Mouse (Mus musculus) thymus, postnatal 36 days (tissue): ENCODE data around the gene Mrgpre.

Source experiments
- DNase-seq, 2 experiments: peaks; one replicate each; pipeline ENCODE4 v3.0.0; 2022; ENCODE audit warnings: mixed read lengths in 2 of 2

Mrgpre gene

DNA sequence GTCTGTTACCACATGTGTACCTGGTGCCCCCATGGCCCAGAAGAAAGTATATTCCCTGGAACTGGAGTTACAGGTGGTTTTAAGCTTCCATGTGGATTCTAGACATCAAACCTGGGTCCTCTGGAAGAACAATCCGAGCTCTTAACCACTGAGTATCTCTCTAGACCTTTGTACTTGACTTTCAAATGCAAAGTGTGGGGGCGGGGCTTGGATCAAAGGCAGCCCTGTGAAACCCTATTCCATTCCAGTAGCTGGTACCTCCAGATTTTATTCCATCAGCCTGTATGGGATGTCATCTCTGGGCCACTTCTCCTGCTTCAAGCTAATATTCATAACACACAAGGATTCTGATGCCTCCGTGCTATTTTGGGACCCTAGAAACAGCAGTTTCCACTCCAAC is 8.2 kb downstream of the Mrgpre start:
- DNase-seq = no peak

DNA sequence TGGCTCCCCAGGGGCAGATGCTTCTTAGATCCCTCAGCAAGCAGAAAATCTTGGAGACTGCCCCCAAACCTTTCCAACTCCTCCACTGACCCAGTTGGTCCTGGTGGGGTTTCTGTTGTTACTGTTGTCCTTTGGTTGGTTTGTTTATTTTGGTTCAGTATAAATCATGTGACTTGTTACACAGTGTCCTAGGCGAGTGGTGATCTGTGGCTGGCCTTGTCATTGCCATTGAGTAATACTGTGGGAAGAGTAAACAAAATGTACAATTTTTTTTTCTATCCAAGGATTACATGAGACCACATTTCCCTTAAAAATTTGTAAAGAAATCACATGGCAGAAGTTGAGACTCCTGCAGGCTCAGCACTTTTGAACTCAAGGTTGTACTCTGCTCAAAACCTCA is 14.8 kb downstream of the Mrgpre start:
- no peak for DNase-seq

DNA sequence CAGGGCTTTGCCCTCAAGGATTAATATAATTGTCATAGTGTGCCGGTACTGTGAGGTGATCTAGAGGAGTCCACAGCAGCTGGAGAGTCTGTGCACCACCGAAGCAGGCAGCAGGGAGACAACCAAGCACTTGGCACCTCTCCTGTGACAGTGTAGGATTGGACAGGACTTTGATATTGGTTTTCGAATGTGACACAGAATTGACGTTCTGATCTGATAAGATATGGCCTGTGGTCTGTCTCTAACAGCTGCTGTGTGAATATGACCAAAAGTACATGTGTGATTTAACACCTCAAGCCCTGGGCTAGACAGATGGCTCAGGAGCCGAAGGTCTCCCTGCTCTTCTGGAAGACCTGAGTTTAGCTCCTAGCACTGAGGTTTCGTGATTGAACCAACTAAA is 16.0 kb downstream of the Mrgpre start:
- no peak for DNase-seq

DNA sequence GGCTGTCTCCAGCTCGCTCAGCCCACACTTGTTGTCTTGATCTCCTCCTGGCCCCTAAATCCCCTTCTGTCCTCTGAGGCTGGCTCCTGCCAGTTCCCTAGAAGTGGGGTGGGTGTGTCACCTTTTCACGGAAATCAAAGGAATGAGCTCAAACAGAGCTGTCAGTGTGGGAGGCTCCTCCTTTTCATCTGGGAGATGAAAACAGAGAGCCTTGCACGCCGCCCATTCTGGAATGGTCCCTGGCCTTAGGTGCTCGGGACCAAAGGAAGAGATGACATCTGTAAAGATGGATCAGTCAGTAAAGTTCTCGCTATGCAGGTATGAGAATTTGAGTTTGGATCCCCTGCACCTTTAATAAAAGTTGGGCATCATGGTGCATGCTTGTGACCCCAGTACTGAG is 17.4 kb downstream of the Mrgpre start, which contains the start of gene Mrgprg:
Mrgprg (minus strand) TSS at position 101 of the 400 bp plus-strand sequence.
- no peak for DNase-seq

DNA sequence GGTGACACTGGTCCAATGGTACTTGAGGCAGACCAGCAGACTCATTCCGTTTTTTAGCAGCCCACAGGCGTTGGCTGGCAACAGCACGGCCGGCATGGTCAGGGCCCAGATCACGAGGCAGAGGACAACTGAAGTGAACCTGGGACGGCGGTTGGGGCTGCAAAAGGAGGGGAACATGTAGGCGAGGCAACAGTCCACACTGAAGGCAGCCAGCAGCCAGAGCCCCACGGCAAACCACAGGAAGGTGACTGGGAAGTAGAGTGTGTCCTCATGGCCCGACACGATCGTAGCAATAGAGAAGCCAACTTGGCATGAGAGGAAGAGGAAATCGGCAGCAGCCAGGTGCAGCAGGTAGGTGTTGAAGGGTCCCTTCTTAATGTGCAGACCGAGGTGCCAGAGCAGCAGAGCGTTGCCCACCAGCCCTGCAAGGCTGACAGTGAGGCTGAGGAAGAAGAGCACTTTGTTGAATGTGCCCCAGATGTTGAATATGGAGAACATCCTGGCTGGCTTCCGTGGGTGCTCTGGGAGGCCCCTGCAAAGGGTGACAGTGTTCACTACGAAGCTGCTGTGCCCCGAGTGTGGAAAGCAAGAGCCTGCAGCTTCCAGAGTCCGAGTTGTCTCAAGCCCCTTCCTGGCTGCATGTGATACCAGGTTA is 19.3 kb downstream of the Mrgpre start:
- peak; percentile 38 to 58 for DNase-seq

DNA sequence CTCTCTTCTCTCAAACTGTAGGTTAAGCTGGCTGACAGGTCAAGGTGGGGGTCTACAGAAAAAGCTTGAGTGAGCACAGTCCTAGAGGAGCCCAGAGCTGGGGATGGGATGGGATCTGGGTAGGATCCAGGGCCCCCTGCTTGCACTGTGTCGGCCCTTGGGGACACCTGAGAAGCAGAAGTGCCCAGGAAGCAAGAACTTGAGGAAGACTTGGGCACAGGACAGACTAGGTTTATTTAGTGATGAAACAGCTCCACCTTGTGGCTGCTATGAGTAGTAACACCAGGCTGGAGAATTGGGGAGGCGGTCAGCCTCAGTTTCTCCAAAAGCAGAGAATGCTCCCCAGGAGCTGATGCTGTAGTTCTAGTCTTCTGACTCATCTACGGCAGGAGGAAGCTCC is 20.5 kb downstream of the Mrgpre start:
- DNase-seq = no peak

DNA sequence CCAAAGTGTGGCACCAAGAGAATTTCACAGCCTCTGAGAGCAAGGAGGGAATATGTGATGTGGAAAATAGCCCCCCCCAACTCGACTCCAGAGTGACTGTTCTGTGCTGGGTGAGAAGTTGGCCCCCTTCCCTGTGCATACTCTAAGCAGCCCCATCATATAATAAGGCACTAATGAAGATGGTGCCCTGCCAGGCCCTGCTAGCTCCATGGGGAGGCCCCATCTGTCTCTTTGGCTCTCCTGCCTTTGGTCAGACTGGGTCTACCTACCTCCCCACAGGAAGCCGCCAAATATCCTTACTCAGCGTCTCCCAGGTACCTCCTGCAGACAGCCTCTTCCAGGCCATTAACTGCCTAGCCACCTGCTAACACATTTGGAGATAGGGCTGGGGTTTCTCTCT is 25.3 kb downstream of the Mrgpre start:
- DNase-seq = no peak

DNA sequence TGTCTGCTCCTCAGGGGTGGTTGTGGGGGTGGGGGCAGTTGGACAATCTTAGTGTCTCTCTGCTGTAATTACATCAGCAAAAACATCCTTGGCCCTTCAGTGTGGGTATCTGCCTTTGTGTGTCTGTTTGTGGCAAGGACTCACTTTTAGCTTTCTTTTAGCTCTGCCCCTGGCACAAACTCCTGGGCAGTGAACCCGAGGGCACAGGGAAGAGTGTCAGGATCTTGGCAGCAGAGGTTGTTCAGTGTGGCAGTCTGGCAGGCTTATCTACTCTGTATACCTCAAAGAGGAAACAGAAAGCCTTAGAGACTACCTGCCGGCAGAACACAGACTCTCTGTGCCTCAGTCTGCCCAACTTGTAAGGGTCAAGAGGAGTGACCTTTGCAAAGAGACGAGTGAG is 26.6 kb downstream of the Mrgpre start:
- no peak for DNase-seq

DNA sequence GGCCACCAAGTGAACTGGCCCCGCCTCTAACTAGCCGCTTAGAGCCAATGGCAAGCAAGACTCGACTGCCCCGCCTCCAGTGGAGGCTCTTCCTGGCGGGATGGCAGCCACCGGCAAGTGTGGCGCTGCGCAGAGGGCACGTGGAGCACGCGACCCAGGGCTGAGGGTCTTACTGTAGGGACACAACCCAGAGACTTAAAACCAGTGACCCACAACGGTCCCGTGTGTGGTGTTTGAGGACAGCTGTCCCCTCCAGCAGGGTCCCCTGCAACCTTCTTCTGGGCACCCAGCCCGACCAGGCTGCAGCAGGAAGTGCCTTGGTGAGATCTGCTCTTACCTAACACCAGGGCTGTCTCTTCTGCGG is 27.3 kb downstream of the Mrgpre start:
- peak; percentile 86 to 90 for DNase-seq

DNA sequence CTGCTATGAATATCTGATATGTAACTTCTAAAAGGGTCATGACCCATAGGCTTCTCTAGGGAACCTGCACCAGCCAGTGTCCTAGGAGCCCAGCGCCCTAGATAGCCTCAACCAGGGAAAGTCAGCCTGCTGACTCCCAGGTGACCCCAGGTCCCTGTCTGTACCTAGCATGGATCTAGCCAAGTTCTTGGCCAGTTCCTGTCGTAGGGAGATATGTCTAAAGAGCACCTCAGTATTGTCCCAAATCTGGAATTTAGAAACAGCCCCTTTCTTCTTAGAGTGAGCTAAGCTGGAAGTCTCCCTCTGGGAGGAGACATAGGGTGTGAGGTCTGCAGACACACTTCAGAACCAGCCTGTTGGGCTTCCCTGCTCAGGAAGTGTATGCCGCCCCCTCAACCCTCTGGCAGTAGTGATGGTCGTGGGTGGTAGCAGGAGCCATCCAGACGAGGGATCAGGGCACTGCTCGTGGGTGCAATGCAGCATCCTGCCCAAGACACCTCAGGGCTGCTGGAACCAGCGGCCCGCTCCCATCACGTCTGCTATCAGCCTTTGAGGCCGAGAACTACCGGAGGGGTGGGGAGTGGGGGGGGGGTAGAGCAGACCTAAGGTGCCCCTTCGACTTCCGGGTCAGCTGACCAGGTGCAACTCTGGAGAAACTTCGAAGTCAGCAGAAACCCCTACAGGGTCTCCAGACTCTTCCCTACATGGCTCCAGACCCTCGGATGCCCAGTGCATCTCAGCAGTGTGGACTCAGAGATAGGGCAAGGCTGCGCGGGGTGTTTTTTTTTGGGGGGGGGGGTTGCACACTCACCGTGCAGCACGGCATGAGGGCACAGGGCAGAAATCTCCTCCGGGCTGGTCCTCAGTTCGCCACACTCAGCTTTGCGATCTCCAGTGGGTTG is 27.9 kb downstream of the Mrgpre start, which contains the start of gene Osbpl5:
Osbpl5 (minus strand) TSS at position 861 of the 902 bp plus-strand sequence.
- peak; percentile 16 to 37 for DNase-seq

DNA sequence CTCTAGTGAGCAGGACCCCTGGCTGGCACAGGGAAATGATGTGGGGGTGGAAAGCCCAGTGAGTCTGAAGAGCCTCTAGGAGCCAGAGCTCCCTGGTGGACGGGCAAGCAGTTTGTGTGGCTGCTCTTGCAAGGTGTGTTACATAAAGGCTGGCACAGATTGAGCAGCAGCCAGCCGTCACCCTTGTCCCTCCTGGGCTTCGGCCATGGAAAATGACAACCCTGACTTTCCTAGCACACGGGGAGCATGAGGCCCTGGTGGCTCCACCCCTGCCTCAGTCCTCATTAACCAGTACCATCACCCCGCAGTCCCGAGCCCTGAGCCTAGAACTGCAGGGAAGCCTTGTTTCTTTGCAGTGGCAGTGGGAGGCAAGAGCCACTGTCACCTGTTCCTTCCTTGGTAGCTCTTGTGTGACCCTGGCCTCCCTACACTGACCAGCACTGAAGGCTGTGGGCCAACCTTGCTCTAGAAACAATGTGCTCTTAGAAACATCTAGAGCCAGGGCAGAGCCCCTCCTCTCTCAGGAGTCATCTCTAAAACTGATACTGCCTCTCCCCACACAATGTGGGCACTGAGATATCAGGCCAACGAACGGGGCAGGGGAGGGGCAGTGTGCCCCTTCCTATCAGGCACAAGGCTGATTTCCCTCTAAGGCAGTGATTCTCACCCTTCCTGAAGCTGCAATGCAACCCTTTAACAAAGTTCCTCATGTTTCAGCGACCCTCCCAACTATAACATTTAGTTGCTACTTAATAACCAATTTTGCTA is 28.8 kb downstream of the Mrgpre start:
- DNase-seq = no peak

DNA sequence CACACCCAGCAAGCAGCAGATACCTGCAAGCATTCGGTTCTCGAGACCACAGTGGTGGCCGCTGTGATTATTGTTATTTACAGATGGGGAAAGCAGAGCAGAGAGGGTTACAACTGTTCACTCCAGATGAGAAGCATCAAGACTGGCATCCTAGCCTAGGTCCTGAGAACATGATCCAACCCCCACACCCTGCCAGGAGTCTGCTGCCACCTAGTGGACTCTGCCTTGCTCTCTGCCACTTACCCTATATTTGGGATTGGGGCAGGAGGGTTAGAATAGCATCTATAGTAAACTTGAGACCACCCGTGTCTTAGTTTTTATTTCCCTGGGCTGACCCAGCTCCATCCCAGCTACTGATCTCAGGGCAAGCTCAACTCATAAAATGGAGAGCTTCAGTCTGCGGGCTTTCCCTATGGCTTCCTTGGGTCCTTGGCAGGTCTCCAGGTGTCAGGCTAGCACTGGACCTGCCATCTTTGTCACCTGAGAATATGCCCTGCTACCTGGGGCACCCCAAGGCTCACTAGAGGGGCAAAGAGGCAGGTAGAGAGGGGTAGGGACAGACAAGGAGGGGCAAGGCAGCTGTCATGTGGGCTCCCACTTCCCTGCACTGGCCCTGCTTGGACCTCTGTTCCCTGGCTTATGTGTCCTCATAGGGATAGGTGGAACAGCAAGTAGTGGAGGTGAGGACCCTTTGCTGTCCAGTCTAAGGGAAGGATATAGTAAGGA is 30.1 kb downstream of the Mrgpre start:
- peak; percentile 63 to 65 for DNase-seq

DNA sequence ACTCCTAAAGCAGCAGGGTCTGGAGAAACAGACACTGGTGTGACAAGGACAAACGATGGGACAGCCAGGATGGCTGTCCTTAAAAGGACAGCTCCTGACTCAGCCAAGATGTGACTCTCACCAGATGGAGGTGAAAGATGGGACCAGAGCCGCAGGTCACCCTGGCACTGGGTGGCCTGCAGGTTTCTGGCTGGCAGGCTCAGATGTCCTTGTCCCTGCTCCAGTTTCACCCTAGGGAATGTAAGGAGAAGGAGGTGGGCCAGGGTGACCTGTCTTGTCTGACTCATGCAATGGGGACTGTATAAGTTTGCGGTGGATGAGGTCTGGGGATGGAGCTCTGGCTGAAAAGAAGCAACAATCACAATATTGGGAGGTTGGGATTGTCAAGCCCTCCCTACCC is 31.7 kb downstream of the Mrgpre start:
- no peak for DNase-seq

DNA sequence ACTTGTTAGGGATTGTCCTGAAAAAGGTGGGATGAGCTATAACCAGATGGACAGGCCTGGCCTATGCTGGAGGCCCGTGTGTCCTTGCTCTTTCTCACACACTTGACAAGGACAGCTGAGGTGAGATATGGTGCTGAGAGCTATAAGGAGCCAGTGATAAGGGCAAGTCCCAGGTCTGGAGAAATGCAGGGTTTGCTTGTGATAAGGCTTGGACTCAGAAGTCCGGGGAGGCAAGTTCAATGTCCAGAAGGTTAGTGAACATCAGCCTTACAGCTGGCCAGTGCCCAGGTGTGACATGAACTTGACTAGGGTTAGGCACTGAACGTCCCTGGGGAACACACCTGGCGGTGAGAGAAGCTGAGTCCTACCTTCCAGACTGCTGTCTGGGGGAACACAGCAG is 32.2 kb downstream of the Mrgpre start:
- no peak for DNase-seq

DNA sequence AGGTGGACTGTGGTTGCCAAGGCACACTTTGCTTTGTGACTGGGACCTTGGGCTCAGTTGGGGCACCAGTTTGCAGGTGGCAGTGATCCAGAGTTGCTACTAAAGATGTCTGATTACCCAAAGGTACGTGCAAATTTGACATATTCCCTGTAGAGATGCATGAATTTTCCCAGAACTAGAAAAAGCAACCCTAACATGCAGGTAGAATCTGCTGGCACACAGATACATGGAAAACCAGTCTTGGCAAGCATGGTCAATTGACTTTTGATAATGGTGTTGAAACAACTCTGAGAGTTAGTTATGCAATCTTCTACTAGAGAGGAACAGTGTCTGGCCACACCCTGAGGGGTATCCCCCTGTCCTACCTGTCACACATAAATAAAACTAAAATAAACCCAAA is 32.9 kb downstream of the Mrgpre start:
- DNase-seq = no peak

DNA sequence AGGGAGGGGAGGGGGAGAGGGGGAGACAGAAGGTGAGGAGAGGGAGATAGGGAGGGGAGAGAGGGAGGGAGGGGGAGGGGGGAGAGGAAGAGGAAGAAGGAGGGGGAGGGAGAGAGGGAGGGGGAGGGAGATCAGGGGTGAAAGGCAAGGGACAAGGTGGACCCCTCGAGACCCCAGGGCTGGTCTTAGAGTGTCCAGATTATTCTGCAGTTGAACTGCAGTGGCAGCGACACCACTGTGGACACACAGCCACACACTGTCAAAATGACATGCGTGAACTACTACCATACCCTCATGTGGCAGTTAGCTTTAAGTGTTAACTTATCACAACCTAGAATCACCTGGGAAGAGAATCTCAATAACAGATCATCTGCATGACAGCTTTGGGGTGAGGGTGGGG is 35.3 kb downstream of the Mrgpre start:
- no peak for DNase-seq

DNA sequence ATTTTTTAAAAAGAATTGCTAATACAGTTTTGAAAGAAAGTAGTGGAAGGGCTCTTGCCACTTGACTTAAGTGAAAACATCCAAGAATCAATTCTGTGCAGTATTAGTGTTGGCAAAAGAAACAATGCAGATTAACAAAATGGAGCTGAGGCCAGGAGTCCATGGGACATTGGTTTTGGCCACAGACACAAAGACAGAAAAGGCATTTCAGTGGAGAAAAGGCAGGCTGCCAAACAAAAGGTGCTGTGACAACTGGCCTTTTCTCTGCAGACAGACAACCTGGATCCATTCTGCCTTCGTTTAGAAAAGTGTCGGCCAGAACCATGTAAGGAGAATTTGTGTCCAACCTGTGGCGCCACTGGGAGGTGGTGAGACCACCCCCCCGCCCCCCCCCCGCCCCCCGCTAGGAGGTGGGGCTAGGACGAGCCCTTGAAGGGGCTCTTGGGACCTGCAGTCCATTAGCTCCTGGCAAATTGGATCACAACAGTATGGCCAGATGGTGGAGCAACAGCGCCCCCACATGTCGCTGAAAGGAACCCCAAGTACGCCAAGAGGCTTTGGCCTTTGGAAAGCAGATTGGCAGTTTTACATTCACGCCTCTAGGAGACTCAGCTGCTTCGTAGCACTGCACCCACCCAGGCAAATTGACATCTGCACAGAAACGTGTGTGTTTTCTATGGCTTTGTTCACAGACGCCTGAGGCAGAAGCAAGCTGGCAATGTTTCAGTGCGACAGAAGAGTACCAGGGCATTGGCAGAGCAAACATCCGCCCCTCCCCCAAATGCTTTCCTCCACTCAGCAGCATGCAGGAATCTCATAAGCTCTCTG is 36.0 kb downstream of the Mrgpre start:
- peak; percentile 78 to 82 for DNase-seq

DNA sequence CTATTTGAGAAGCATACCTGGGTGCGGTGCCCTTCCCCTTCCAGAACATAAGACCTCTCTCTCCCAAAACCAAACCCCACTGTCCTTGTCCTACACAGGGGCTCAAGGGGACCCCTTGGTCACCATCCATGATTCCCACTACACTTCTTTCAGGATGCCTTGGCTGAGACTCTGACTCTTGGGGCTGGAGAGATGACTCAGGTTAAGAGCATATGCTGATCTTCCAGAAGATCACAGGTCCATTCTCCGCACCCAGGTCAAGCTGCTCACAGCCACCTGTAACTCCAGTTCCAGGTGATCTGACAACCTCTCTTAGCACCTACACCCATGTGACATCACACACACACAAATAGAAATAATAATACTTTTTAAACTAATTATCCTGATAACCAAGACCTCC is 43.6 kb downstream of the Mrgpre start:
- no peak for DNase-seq

DNA sequence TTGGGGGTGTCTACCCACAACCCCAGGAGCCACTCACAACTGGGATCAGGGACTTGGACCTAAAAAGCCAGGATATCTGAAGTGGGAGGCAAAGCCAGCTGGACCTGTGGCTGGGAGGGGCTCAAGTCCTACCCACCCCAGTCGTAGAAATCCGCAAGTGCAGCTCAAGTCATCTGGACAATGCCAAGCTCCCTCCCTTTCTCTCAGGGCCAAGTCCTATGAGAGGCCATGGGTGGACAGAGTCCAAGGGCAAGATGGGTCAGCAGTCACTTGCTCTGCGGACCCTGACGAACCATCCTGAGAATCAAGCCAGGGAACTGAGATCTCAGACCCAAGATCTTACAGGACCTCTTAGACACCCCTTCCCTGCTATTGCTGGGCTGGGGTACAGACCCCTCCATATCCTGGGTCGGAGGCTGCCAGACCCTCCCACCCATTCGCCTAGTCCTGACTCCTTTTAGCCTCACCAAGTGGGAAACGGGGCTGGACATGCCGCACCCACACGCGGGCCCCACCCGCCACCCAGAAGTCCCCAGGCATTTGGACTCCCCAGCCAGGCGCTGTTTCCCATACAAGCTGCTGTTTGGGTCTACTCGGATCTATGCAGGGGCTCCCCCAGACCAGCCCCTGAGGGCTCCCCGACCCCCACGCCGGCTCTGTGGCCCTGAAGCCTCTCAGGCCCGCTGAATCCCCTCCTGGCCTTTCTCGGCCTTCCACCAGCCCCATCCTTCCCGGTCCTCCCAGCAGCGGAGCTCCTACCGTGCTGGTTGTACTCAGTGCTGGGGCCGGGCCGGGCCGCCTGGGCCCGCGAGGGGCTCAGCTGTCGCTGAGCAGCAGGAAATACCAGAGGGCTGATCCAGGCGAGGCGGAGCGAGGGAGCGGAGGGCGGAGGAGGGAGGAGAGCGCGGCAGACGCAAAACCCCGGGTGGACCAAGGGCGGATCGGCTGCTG is 44.5 kb downstream of the Mrgpre start:
- peak; percentile 59 to 70 for DNase-seq

DNA sequence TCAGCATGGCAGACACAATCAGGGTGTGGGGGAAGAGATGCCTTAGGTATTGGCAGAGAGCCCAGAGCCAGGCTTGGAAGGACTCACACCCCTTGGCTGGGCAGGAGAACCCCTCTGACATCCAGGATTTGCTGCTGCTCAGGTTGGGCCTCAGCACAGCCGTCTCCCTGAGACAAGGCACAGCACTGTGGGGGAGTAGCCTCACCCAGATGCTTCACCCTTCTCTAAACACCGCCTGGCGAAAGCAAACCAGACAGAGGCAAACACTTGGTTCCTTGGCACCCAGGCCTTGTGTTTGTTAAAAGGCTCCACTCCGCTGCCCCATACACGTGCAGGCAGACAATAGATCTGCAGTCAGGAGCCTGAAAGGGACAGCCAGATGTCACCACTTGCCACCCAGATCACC is 45.7 kb downstream of the Mrgpre start:
- no peak for DNase-seq

DNA sequence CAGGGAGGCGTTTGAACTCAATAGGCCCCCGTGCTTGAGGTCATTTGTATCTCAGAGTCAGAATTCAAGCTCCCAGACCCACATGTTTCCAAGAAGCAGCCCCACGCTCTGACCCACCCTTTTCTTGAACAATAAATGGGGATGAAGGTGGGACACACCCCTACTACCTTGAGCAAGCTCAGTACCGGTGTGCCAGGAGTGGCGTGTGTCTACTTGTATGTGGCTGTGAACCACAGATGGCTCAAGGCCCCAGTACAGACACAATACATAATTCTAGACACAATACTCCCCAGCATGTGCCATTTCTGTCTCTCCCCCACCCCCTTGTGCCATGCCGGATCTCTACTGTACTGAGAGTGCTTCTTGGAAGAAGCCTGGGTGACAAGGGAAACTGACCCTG is 46.1 kb downstream of the Mrgpre start:
- no peak for DNase-seq
